Mouse (Mus musculus) thymus, postnatal 0 days (tissue): ENCODE measurements at regions not wholly inside any gene's neighbourhood (a gene's known extent, or its start where the extent isn't known, plus 50 kb on each side); places are given as distances from the start of the nearest gene placed in this dataset.

Experiments
- DNase-seq: peaks from one replicate; pipeline ENCODE4 v3.0.0-alpha.2; 2015; ENCODE audit warnings: low spot score

- no peak for DNase-seq
Measured at GRCm38 (mm10) chr17:7680658-7681057, 146.4 kb downstream of the Fndc1 start.

GRCm38 (mm10) chr17:7679786-7680185, 147.3 kb downstream of the Fndc1 start:
- DNase-seq = no peak

GRCm38 (mm10) chr17:7678898-7679297, 148.2 kb downstream of the Fndc1 start:
- DNase-seq = no peak

- no peak for DNase-seq
Measured at GRCm38 (mm10) chr17:7677796-7678195, 149.3 kb downstream of the Fndc1 start.

- no peak for DNase-seq
Measured at GRCm38 (mm10) chr17:7677301-7677700, 149.8 kb downstream of the Fndc1 start.

DNA sequence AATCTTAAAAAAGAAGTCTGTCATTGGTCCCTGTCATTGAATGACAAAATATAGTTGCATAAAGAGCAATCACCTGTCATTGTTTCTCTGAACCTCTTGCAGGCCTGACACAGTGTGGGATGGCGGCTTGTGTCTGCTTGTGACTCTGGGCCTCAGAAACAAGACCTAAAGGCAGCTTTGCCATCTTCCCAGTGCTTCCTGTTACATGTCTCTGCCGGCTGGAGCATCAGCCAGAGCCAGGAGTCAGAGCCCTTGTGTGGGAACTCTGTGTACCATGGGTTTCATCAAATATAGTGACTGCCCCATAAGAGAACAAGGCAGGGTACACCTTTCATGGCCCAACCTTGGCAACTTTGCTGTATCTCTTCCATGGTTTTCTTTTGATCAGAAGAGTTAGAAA, 150.3 kb downstream of the Fndc1 start:
- no peak for DNase-seq

- DNase-seq = no peak
Measured at GRCm38 (mm10) chr17:7674511-7674910, 152.6 kb downstream of the Fndc1 start.

- DNase-seq = no peak
Measured at GRCm38 (mm10) chr17:7667826-7668225, 159.3 kb downstream of the Fndc1 start.

GRCm38 (mm10) chr17:7666781-7667398, 160.2 kb downstream of the Fndc1 start:
- no peak for DNase-seq

DNA sequence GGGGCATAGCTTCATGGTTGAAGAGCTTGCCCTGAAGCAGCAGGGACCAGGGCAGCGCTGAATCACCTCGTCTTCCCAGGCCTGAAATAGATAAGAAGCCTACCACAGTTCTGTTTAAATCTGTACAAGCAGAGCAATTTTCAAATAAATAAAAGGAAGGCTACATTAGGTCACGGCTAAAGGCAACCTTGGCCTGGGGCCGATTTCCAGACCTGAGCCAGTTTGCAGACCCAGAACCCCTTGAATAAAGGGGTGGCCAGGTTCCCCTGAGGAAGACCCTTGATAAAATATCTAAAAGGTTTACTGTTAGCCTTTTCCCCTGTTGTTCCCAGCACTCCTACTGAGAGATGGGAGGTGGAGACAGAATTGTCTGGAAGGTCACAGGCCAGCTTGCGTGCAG, 160.9 kb downstream of the Fndc1 start:
- no peak for DNase-seq

DNA sequence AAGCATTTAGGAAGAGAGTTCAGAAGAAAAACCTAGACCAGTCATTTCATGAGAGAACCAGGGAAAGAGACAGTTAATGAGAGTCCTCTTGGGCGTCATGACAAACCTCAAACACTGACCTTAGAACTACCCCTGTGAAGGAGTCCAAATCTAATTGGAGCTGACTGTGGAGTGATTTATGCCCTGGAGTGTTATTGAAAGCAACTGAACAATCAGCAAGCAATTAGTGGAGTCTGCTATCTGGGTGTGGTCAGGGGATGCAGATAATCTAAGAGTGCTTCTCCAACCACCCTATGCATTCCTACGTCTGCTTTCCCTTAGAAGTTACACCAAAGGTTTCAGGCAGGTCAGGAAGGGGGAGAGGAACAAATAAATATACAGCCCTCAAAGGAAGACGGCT, 161.4 kb downstream of the Fndc1 start:
- no peak for DNase-seq

DNA sequence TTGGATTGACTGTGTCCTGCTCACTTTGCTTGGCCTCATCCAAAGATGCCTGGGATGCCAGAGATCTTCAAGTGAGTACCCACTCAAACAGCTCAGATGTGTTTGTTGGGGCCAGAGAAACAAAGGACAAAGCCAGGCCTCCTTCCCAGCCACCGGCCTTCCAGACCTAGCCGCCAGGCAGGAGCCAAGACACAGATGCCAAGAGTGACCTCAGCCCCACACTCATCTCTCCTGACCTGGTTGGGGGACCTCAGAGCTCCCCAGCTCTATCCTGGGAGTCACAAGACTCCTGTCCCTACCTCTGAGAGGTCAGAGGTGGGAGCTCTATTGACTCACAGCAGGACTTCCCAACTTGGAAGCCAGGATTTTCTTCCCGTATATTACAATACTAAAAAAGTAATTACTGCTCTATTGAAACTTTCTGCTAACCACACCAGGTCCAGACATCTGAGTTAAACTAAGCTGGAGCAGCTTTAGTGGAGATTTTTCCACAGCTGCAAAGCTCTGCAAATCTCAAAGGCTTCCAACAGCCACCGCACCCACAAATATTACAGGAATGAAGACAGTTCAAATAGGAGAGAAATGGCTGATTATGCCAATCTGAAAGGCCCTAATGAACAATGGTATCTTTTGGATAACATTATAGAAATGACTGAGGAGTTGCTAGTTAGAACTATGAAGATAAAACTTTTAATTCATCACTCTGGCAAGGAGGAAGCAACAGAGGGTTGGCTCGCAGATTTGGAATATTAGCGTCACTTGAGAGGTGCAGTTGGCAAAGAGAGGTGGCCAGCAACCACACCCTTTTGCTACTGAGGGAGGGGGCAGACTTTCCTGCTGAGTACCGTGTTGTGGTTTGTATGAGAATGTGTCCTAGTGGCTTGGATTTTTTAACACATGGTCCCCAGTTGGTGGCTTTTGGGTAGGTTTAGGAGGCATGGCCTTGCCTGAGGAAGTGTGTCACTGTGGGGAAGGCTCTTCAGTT, 162.9 kb downstream of the Fndc1 start:
- DNase-seq = no peak

DNA sequence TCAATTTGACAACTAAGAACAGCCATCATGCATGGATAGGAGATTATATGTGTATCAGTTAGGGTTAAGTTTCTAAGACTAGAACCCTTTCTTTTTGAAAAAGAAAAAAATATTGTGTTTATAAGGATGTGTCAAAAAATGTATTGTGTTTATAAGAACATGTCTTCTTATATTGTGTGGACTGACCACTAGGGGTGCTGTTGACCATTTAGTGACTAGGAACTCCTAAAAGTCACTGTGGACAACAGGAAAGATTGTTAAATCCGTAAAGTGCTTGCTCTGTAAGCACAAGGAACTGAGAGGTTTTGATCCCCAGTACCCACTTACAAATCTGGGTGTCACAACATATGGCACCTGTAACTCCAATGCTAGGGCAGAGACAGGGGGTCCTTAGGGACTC, 170.6 kb downstream of the Fndc1 start:
- DNase-seq = peak; percentile 6

- DNase-seq = no peak
Measured at GRCm38 (mm10) chr17:7655966-7656365, 171.1 kb downstream of the Fndc1 start.

DNA sequence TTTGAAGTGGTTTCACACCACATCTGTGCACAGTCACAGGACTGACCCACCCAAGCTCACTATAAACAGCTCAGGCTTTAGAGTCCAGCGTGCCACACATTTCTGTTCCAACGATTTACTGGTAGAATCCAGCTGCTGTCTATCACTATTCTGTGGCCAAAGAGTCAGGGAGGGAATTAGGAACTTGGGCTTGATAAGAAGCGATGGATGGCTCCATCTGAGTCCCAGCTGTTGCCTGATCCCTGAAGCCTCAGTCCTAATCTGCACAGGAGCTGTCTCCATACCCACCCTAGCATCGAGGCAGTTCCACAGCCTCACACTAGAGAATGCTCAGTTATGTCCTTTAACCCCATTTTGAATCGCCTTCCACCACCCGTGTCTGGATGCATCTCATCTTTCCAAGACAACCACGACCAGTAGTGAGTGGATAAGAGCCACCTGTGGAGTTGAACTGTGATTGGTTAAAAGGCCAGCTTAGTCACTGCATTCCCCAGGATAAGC, 173.0 kb downstream of the Fndc1 start:
- no peak for DNase-seq

DNA sequence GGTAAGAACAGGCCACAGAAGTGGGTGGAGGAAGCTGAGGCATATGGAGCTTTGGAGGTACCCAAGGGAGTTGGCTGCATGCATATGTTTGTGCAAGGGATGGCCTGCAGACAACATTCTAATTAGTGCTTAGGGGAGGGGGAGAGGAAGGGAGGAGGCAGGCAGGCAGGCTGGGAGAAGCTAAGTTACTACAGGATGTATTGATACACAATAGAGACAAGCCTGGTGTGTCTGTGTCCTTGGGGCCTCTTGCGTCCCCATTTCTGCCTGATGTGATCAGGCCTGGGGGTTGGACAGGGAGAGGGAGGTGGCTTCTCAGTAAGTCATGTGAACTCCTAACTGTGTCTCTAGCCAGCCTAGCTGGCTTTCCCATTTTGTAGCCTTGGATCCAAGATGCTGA, 175.1 kb downstream of the Fndc1 start:
- no peak for DNase-seq

GRCm38 (mm10) chr17:7650417-7650816, 176.7 kb downstream of the Fndc1 start:
- DNase-seq = no peak

GRCm38 (mm10) chr17:7644857-7645481, 182.1 kb downstream of the Fndc1 start:
- no peak for DNase-seq

DNA sequence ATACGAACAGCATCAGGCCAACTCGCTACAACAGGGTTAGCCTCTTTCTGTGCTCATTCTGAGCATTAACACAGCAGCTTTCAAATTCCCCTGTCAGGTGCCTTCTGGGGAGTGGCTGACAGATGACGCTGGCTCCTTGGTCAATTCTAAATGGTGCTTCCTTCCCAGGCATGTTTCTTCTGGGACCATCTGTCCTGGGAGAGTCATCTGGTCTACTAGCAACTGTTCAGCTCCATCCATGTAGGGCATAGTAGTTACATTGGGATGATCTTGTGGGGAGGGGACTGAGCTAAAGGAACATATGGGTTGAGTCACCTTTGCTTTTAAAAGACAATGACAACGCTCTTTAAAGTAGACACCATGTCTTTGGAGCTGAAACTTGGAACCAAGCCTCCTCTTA, 183.5 kb downstream of the Fndc1 start:
- DNase-seq = no peak

DNA sequence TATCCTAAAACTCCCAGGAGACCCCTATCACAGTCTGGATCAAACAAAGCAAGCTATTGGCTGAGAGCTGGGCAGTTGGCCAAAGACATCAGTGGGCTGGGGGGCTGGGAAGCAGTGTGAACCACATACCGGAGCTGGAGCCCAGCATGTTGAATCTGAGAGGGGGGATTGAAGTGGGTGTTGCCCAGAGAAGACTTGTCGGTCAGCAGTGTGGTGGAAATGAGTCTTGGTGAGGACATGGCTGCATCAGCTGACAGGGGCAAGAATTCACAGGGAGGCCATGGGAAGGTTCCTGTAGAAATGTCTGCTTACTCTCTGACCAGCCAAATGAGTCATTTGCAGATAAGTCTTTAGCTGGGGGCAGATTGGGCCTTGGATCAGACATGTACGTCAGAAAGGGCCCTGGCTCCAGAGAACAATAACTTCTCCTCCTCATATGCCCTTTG, 184.6 kb downstream of the Fndc1 start:
- DNase-seq = no peak

DNA sequence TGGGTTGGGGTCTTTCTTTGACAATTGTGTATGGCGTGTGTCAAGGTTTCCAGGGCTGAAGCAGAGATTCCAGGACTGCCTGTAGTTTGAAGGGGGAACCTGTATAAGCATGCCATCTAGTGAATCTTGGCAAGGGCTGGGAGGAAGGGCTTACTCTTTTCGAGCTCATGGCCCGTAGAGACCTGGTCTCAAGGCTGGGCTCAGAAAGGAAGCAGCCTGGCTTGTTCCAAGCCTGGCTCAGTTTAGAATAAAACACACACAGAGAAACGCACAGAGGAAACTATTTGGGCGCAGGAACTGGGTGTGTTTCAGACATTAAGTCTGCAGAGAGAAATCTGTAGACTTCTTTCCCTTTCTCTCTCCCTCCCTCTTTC, 192.8 kb downstream of the Fndc1 start:
- DNase-seq = no peak
